8 mouse cellular contexts compared by ENCODE assay signal in genomic region chr4:139233146-139233495, GRCm38 (mm10). TPM values are rescaled to one million over a fixed set of nuclear protein-coding genes. Genes with fewer than 3 reads are reported as not detected.
DNase-seq lines count a peak whose midpoint lies in the region; ATAC-seq and TF ChIP-seq lines count a peak whose summit lies in the region.

No protein-coding gene starts in this region.

- peak; percentile 1; the same call in 1 of the 2 replicates for TF ChIP-seq CTCF in layer of hippocampus, adult 2 months (conservative IDR thresholded peaks at IDR 0.05)

- H3K4me1 ChIP-seq in liver, embryonic 12.5 days = peaks cover 68% of the 10 kb centered on the region
- H3K4me1 ChIP-seq in forebrain, embryonic 10.5 days = peaks cover 60% of the 10 kb centered on the region
- peaks cover 11% of the 10 kb centered on the region for H3K4me1 ChIP-seq in hindbrain, embryonic 16.5 days (ENCODE audit: control insufficient read depth, insufficient read depth, low read depth, low read length)

- peak; percentile 87 to 92 for DNase-seq in adrenal gland, adult (ENCODE audit: inconsistent age in 2 of 2, low spot score in 1 of 2)
- DNase-seq in adrenal gland, postnatal 25 days = no peak
- no peak for DNase-seq in layer of hippocampus, adult 2 months (ENCODE audit: low spot score in 2 of 2)
- no peak for DNase-seq in layer of hippocampus, postnatal 14 days (ENCODE audit: low spot score in 2 of 2)
- peak; percentile 60 to 65 for DNase-seq in adrenal gland, postnatal 36 days
- no peak for DNase-seq in forebrain, embryonic 10.5 days (ENCODE audit: extremely low spot score, low spot score)

- peaks cover 30% of the 10 kb centered on the region for H3K36me3 ChIP-seq in liver, embryonic 12.5 days
- peaks cover 18% of the 10 kb centered on the region for H3K36me3 ChIP-seq in forebrain, embryonic 10.5 days (replicated peaks)
- no peaks in the 10 kb centered on the region for H3K36me3 ChIP-seq in hindbrain, embryonic 16.5 days (ENCODE audit: control insufficient read depth, insufficient read depth, low read length)

- H3K9me3 ChIP-seq in liver, embryonic 12.5 days (replicated peaks) = no peaks in the 10 kb centered on the region
- H3K9me3 ChIP-seq in forebrain, embryonic 10.5 days = no peaks in the 10 kb centered on the region
- H3K9me3 ChIP-seq in hindbrain, embryonic 16.5 days (ENCODE audit: control insufficient read depth, low read length) = no peaks in the 10 kb centered on the region

- no peaks in the 10 kb centered on the region for H3K27me3 ChIP-seq in liver, embryonic 12.5 days (replicated peaks)
- no peaks in the 10 kb centered on the region for H3K27me3 ChIP-seq in forebrain, embryonic 10.5 days (ENCODE audit: poor library complexity, severe bottlenecking)
- H3K27me3 ChIP-seq in hindbrain, embryonic 16.5 days (replicated peaks; ENCODE audit: control insufficient read depth, insufficient read depth, low read length) = no peaks in the 10 kb centered on the region

- ATAC-seq in liver, embryonic 12.5 days = peak; percentile 27; the same call in 1 of the 2 replicates
- ATAC-seq in hindbrain, embryonic 16.5 days = no peak

- H3K27ac ChIP-seq in layer of hippocampus, adult 2 months = peak overlapping the region; percentile 68
- H3K27ac ChIP-seq in liver, embryonic 12.5 days = no peak overlapping the region
- no peak overlapping the region; the same call in 1 of the 2 replicates for H3K27ac ChIP-seq in forebrain, embryonic 10.5 days
- no peak overlapping the region for H3K27ac ChIP-seq in hindbrain, embryonic 16.5 days (ENCODE audit: low read depth, low read length)

- no peak overlapping the region for H3K9ac ChIP-seq in liver, embryonic 12.5 days
- H3K9ac ChIP-seq in hindbrain, embryonic 16.5 days (ENCODE audit: low read depth, low read length) = no peak overlapping the region

- H3K4me2 ChIP-seq in liver, embryonic 12.5 days = no peak overlapping the region
- H3K4me2 ChIP-seq in hindbrain, embryonic 16.5 days (ENCODE audit: low read length) = no peak overlapping the region

- WGBS in liver, embryonic 12.5 days (ENCODE audit: insufficient replicate concordance) = 76% methylated on average over 7 of the region's 7 CpGs
- 91% methylated on average over 7 of the region's 7 CpGs for WGBS in forebrain, embryonic 10.5 days
- 87% methylated on average over 7 of the region's 7 CpGs for WGBS in hindbrain, embryonic 16.5 days

- no peak overlapping the region for H3K4me3 ChIP-seq in layer of hippocampus, adult 2 months
- no peak overlapping the region for H3K4me3 ChIP-seq in liver, embryonic 12.5 days
- H3K4me3 ChIP-seq in forebrain, embryonic 10.5 days = no peak overlapping the region
- no peak overlapping the region for H3K4me3 ChIP-seq in hindbrain, embryonic 16.5 days (ENCODE audit: low read length)

RNA-seq across cellular contexts. Expression of gene Capzb, which starts 40.4 kb away (rescaled TPM):
- total RNA-seq in adrenal gland, postnatal 25 days (2021) = 304 and 325 TPM in 2 replicates
- 100 to 1,000 TPM; 374 to 416 TPM for total RNA-seq in layer of hippocampus, adult 2 months (2021)
- 100 to 1,000 TPM; 406 to 431 TPM for total RNA-seq in layer of hippocampus, postnatal 14 days (2021)
- total RNA-seq in adrenal gland, postnatal 36 days (2021) = 100 to 1,000 TPM; 379 to 391 TPM
- 208 and 209 TPM in 2 replicates for polyA plus RNA-seq in liver, embryonic 12.5 days (2016; fragmentation: Nextera tagmentation; extraction: Ambion mirVana)
- 340 and 360 TPM in 2 replicates for polyA plus RNA-seq in forebrain, embryonic 10.5 days (2016; fragmentation: Nextera tagmentation; extraction: Ambion mirVana)
- polyA plus RNA-seq in hindbrain, embryonic 16.5 days (2015; fragmentation: Nextera tagmentation; extraction: Ambion mirVana) = 339 and 345 TPM in 2 replicates

Comparison
In these comparisons a context has a peak if more than half of its experiments do, and no peak if none do; other contexts are left out.
1. DNase-seq: peak in adrenal gland, adult (2 of 2) and adrenal gland, postnatal 36 days (2 of 2); none in adrenal gland, postnatal 25 days (single experiment), layer of hippocampus, adult 2 months (0 of 2), layer of hippocampus, postnatal 14 days (0 of 2) and forebrain, embryonic 10.5 days (single experiment).